Mouse (Mus musculus) embryonic facial prominence, embryonic 11.5 days (tissue): ENCODE results near the gene Epp13. TPM values are rescaled to one million over a fixed set of nuclear protein-coding genes. Genes with fewer than 3 reads are reported as not detected.
"Not testable (repeated sequence)": the region's sequence is repeated elsewhere in the genome, so short reads cannot be mapped to it uniquely, and the experiment has no call there.

ENCODE experiments used
- ATAC-seq: fragments of 200-750 bp; cut with Nextera tagmentation; replicated peaks from 2 replicates; pipeline ENCODE4 v1.8.0; 2017; ENCODE audit warnings: low read depth; ENCODE audit not compliant: insufficient number of reproducible peaks, low FRiP score, low TSS enrichment
- DNase-seq: peaks from one replicate; pipeline ENCODE4 v3.0.0-alpha.2; 2015; ENCODE audit warnings: low spot score
- H3K27ac ChIP-seq: fragments of 300-500 bp; sonication (generic); replicated peaks from 2 replicates; pipeline ENCODE4 v1.5.1; 2014; ENCODE audit warnings: mild to moderate bottlenecking, low read depth, low read length, control low read depth
- H3K27me3 ChIP-seq: fragments of 300-500 bp; sonication (generic); 2 replicates; pipeline ENCODE4 v1.6.1; 2014; ENCODE audit warnings: mild to moderate bottlenecking, low read length, moderate library complexity, mixed read lengths; ENCODE audit not compliant: control insufficient read depth, insufficient read depth
- H3K36me3 ChIP-seq: fragments of 300-500 bp; sonication (generic); replicated peaks from 2 replicates; pipeline ENCODE4 v1.6.1; 2014; ENCODE audit warnings: low read depth, mild to moderate bottlenecking, low read length, moderate library complexity, mixed read lengths; ENCODE audit not compliant: control insufficient read depth, insufficient read depth
- H3K4me1 ChIP-seq: fragments of 300-500 bp; sonication (generic); 2 replicates; pipeline ENCODE4 v1.6.1; 2014; ENCODE audit warnings: low read length, mixed read lengths; ENCODE audit not compliant: control insufficient read depth, insufficient read depth
- H3K4me2 ChIP-seq: fragments of 300-500 bp; sonication (generic); 2 replicates; pipeline ENCODE4 v1.6.1; 2014; ENCODE audit warnings: low read depth, mild to moderate bottlenecking, control low read depth, low read length, moderate library complexity
- H3K4me3 ChIP-seq: fragments of 300-500 bp; sonication (generic); 2 replicates; pipeline ENCODE4 v1.5.1; 2014; ENCODE audit warnings: low read depth, low read length, control low read depth
- H3K9ac ChIP-seq: fragments of 300-500 bp; sonication (generic); replicated peaks from 2 replicates; pipeline ENCODE4 v1.6.1; 2014; ENCODE audit warnings: mild to moderate bottlenecking, control low read depth, low read length
- H3K9me3 ChIP-seq: fragments of 300-500 bp; sonication (generic); replicated peaks from 2 replicates; pipeline ENCODE4 v1.6.1; 2016; ENCODE audit warnings: mild to moderate bottlenecking, low read length, inconsistent platforms, mixed read lengths; ENCODE audit not compliant: control insufficient read depth
- WGBS: fragments of 180-500 bp; shearing (Covaris S2); extraction: QIAGEN DNeasy Blood & Tissue Kit; methylation state at CpG from one replicate; pipeline ENCODE4 v1.1.7; 2014; 5-methylcytosine and 5-hydroxymethylcytosine counted together
- polyA plus RNA-seq: library from polyadenylated mRNA; unstranded; fragments of >200 nt; fragmentation: Nextera tagmentation; extraction: Ambion mirVana; gene quantifications from 2 replicates; pipeline ENCODE4 v1.2.1, GENCODE M21; 2014

Gene Epp13
- polyA plus RNA-seq, 1 experiment from 2014 or later: not detected

DNA sequence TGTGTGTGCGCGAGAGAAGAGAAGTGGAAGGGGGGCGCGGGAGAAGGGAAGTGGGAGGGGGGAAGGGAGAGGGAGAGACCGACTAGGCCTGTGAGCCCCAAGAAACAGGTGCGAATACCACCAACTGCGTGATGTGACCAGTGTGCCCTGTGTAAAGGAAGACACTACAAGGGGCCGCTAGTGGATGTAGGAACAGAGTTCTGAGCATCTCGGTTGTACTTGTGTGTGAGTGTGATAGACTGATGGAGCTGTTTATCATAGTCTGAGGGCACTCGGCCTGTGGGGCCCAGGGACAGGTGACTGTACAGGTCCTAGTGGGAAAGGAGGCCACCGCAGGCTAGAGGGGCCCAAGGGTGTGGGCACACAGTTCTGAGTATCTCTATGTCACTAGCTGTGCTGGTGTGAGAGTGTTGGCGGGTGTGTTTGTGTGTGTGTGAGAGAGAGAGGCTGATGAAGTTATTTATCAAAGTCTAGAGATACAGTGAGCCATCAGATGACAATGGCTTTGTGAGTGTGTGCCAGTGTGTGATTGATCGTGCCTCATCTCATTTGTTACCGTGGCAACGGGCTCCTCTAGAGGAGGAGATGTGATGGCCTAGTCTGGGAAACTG is 34.5 kb downstream of the Epp13 start:
- H3K9ac ChIP-seq: peak overlapping the region; percentile 29
- no peaks in the 10 kb centered on the region for H3K4me1 ChIP-seq
- H3K27ac ChIP-seq: no peak overlapping the region
- DNase-seq: no peak
- peak; percentile 27 for ATAC-seq
- H3K9me3 ChIP-seq: no peaks in the 10 kb centered on the region
- H3K4me2 ChIP-seq: peak overlapping the region; percentile 51
- H3K36me3 ChIP-seq: no peaks in the 10 kb centered on the region
- H3K4me3 ChIP-seq: peak overlapping the region; percentile 45
- no peaks in the 10 kb centered on the region for H3K27me3 ChIP-seq
- 32% methylated on average over 15 of the region's 15 CpGs for WGBS

DNA sequence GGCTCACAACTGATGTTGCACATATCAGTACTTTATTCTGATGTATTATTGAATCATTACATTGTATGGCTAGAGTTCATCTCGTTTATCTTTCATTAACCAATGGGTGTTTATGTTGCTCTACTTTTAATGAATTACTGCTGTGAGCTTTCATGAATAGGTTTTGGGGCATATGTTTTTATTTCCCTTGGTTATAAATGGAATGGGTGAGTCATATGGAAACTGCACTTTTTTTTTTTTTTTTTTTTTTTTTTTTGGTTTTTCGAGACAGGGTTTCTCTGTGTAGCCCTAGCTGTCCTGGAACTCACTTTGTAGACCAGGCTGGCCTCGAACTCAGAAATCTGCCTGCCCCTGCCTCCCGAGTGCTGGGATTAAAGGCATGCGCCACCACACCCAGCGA is 38.6 kb downstream of the Epp13 start:
- not testable (repeated sequence) for H3K4me3 ChIP-seq

DNA sequence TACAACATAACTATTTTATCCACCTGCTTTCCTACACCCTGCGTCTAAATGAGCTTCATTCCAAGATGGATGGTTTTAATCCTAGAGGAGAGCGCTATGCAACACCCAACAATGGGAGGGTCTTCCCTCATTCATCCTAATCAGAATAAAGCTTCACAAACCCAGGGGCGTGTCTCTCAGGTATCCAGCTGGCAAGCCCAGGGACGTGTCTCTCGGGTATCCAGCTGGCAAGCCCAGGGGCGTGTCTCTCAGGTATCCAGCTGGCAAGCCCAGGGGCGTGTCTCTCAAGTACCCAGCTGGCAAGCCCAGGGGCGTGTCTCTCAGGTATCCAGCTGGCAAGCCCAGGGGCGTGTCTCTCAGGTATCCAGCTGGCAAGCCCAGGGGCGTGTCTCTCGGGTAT is 48.3 kb downstream of the Epp13 start:
- H3K4me1 ChIP-seq, DNase-seq, ATAC-seq, H3K9ac ChIP-seq, H3K4me2 ChIP-seq, H3K27ac ChIP-seq, H3K27me3 ChIP-seq, H3K36me3 ChIP-seq, H3K9me3 ChIP-seq, H3K4me3 ChIP-seq: not testable (repeated sequence)
- 72% methylated on average over 11 of the region's 11 CpGs for WGBS

More for the DNA sequence above, 38.6 kb downstream of the Epp13 start:
- H3K4me2 ChIP-seq, DNase-seq, H3K27ac ChIP-seq, ATAC-seq, H3K9me3 ChIP-seq, H3K4me1 ChIP-seq, H3K27me3 ChIP-seq, H3K9ac ChIP-seq, H3K36me3 ChIP-seq: not testable (repeated sequence)
- WGBS: 93% methylated on average over 4 of the region's 6 CpGs

DNA sequence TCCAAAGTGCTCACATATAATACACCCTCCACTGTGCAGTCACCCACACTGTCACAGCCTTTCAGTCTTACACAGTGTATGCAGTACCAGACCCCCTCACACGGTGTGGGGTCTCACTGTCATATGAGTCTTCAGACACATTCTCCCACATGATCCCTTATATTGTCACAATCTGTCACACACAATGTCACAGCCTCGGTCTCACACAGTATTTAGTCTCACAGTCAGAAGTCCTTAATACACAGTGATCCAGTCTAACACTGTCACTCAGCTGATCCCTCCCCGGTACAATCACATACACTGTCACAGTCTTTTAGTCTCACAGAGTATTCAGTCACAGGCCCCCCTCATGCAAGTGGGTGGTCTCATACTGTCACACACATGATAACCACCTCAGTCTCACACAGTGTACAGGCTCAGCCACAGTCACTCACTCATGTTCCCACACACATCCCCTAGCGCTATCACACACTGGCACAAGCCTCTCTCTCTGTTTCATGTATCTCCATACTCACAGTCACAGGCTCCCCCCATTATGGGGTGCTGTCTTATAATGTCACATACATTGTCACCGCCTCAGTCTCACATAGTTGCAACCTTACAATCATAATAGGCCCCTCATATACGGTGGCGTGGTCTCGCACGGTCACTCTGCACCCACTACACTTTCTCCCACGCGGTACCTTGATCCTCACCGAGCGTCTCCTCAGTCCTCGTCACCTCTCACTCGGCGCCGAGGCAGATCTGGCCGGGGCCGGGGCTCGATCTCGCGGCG is 78.1 kb downstream of the Epp13 start:
- Histone ChIP-seq H3K4me1 (no peaks in the 10 kb centered on the region), H3K9ac (peak overlapping the region; percentile 76), H3K9me3 (no peaks in the 10 kb centered on the region), H3K27me3 (no peaks in the 10 kb centered on the region), H3K4me2 (peak overlapping the region; percentile 44), H3K36me3 (no peaks in the 10 kb centered on the region), H3K27ac (no peak overlapping the region), H3K4me3 (peak overlapping the region; percentile 42)
- DNase-seq: no peak
- ATAC-seq: peak; percentile 87
- 19% methylated on average over 23 of the region's 23 CpGs for WGBS

DNA sequence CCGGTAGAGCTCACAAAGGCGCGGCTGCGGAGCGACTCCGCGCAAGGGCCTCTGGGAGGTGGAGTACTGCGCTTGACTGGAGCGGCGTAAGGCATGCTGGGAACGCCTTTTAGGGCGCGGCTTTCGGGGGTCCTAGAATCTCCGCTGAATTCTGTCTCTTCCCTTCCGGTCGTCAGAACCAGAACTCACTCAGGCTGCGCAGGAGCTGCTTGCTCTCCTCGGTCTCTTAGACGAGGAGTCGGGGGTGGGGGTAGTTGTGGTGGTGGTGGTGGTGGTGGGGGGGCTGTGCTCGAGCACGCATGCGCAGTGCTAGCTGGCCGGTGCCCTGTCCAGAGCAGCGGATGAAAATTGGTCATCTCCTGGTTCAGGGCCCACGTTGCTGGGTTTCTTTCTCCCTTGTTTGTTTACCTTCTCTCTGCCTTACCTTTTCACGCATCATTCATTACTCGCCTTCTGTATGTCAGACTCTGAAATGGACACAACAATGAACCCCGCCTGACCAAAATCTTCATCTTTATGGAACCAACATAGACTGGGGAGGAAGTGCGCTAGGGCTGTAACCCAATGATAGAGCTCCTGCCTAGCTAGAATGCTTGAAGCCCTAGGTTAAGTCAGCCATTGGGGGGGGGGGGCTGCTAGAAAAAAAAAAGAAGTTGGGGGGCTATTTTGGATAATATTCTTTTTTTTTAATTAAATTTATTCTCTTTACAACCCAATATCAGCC is 78.9 kb downstream of the Epp13 start, which contains the start of gene Zfp583:
TSS of gene Zfp583 (minus strand) at position 53 of the 724 bp plus-strand sequence.
- Histone ChIP-seq H3K9ac (peak within 1 kb of the TSS; percentile 76), H3K4me3 (peak within 1 kb of the TSS; percentile 42), H3K4me2 (peak within 1 kb of the TSS; percentile 44), H3K27ac (peak within 1 kb of the TSS; percentile 72), H3K4me1 (no peaks in the 10 kb centered on the region), H3K27me3 (no peaks in the 10 kb centered on the region), H3K9me3 (no peaks in the 10 kb centered on the region), H3K36me3 (no peaks in the 10 kb centered on the region)
- DNase-seq: peak; percentile 90
- ATAC-seq: peak; percentile 91
- 3% methylated on average over 31 of the region's 31 CpGs for WGBS

Other genes with a start within 250 kb of the Epp13 start
- not detected in 2 replicates for gene Vmn1r65, start 241.7 kb upstream of the Epp13 start, polyA plus RNA-seq
- not detected in 2 replicates for gene Nlrp4c, start 207.5 kb upstream of the Epp13 start, polyA plus RNA-seq
- gene Zfp787, start 96.7 kb upstream of the Epp13 start, polyA plus RNA-seq: 13.8 TPM in 2 replicates
- 66.4 and 73.4 TPM in 2 replicates for gene Zfp444, start 80.5 kb upstream of the Epp13 start, polyA plus RNA-seq
- not detected in 2 replicates for gene Galp, start 55.6 kb upstream of the Epp13 start, polyA plus RNA-seq
- gene Zscan5b, start 30.4 kb upstream of the Epp13 start, polyA plus RNA-seq: not detected in 2 replicates
- gene Zfp667, start 33.9 kb downstream of the Epp13 start, polyA plus RNA-seq: 7.4 and 8.2 TPM in 2 replicates
- 8.3 and 8.8 TPM in 2 replicates for gene Zfp583, start 78.6 kb downstream of the Epp13 start, polyA plus RNA-seq
- gene Gm3854, start 91.0 kb downstream of the Epp13 start, polyA plus RNA-seq: 1.4 and 1.6 TPM in 2 replicates
- 1.9 and 3.0 TPM in 2 replicates for gene Zfp78, start 110.6 kb downstream of the Epp13 start, polyA plus RNA-seq
- gene Zfp28, start 130.6 kb downstream of the Epp13 start, polyA plus RNA-seq: 12.0 and 13.8 TPM in 2 replicates
- 0.28 TPM in 1 of 2 replicates, not detected in the other for gene Smim17, start 146.0 kb downstream of the Epp13 start, polyA plus RNA-seq
- gene Gm20715, start 157.6 kb downstream of the Epp13 start, polyA plus RNA-seq: not detected in 2 replicates
- gene Olfr1344, start 186.0 kb downstream of the Epp13 start, polyA plus RNA-seq: not detected in 2 replicates
- gene Olfr1336, start 203.5 kb downstream of the Epp13 start, polyA plus RNA-seq: not detected in 2 replicates
- gene Olfr1346, start 214.4 kb downstream of the Epp13 start, polyA plus RNA-seq: not detected in 2 replicates
- not detected in 2 replicates for gene Olfr5, start 234.2 kb downstream of the Epp13 start, polyA plus RNA-seq
- not detected in 2 replicates for gene Olfr1347, start 247.0 kb downstream of the Epp13 start, polyA plus RNA-seq